Mouse (Mus musculus) midbrain, postnatal 0 days (tissue): ENCODE measurements around the gene Terf2. TPM values are rescaled to one million over a fixed set of nuclear protein-coding genes. Genes with fewer than 3 reads are reported as not detected.

Experiments used
- ATAC-seq: fragments of 200-750 bp; cut with Nextera tagmentation; 2 replicates; pipeline ENCODE4 v1.8.0; 2017; ENCODE audit warnings: moderate number of reproducible peaks, mild to moderate bottlenecking, moderate TSS enrichment, moderate library complexity; ENCODE audit not compliant: low FRiP score
- DNase-seq: peaks from one replicate; pipeline ENCODE4 v3.0.0-alpha.2; 2015; ENCODE audit warnings: low spot score
- H3K27ac ChIP-seq: fragments of 300-500 bp; sonication (generic); 2 replicates; pipeline ENCODE4 v1.5.1; 2014; ENCODE audit warnings: low read depth, mild to moderate bottlenecking, low read length, mixed read lengths
- H3K27me3 ChIP-seq: fragments of 300-500 bp; sonication (generic); 2 replicates; pipeline ENCODE4 v1.6.1; 2014; ENCODE audit warnings: low read length, control low read depth, mixed read lengths; ENCODE audit not compliant: insufficient read depth
- H3K36me3 ChIP-seq: fragments of 300-500 bp; sonication (generic); 2 replicates; pipeline ENCODE4 v1.6.1; 2014; ENCODE audit warnings: low read length, control low read depth, mixed read lengths; ENCODE audit not compliant: insufficient read depth
- H3K4me1 ChIP-seq: fragments of 300-500 bp; sonication (generic); 2 replicates; pipeline ENCODE4 v1.6.1; 2014; ENCODE audit warnings: mild to moderate bottlenecking, control low read depth, antibody characterized with exemption, low read length, mixed read lengths; ENCODE audit not compliant: insufficient read depth
- H3K4me2 ChIP-seq: fragments of 300-500 bp; sonication (generic); 2 replicates; pipeline ENCODE4 v1.6.1; 2014; ENCODE audit warnings: low read depth, mild to moderate bottlenecking, low read length, mixed read lengths; ENCODE audit not compliant: poor library complexity, severe bottlenecking
- H3K4me3 ChIP-seq: fragments of 300-500 bp; sonication (generic); 2 replicates; pipeline ENCODE4 v1.5.1; 2014; ENCODE audit warnings: low read depth, mild to moderate bottlenecking, low read length, moderate library complexity
- H3K9ac ChIP-seq: fragments of 300-500 bp; sonication (generic); replicated peaks from 2 replicates; pipeline ENCODE4 v1.6.1; 2014; ENCODE audit warnings: mild to moderate bottlenecking, low read length, moderate library complexity, mixed read lengths; ENCODE audit not compliant: poor library complexity, severe bottlenecking
- H3K9me3 ChIP-seq: fragments of 300-500 bp; sonication (generic); 2 replicates; pipeline ENCODE4 v1.6.1; 2016; ENCODE audit warnings: low read length, control low read depth
- CTCF ChIP-seq: IDR thresholded peaks from 2 replicates; pipeline ENCODE4 v1.5.1; 2016; ENCODE audit warnings: antibody characterized with exemption, mild to moderate bottlenecking
- WGBS: fragments of 180-500 bp; shearing (Covaris S2); extraction: QIAGEN DNeasy Blood & Tissue Kit; methylation state at CpG from one replicate; pipeline ENCODE4 v1.1.7; 2014; 5-methylcytosine and 5-hydroxymethylcytosine counted together
- polyA plus RNA-seq: library from polyadenylated mRNA; unstranded; fragments of >200 nt; fragmentation: Nextera tagmentation; extraction: Ambion mirVana; gene quantifications from 2 replicates; pipeline ENCODE4 v1.2.1, GENCODE M21; 2015
- total RNA-seq: library from RNA; depleted of rRNA; stranded (reverse); fragments of >200 nt; gene quantifications from 2 replicates; pipeline ENCODE4 v1.2.3, GENCODE M21; 2014

The Terf2 gene
- total and polyA plus RNA-seq, 2 experiments from 2014 or later, result 20.4 to 25.7 TPM

GRCm38 (mm10) chr8:107074128-107074527, 22.2 kb downstream of the Terf2 start:
- H3K36me3 ChIP-seq, result peaks cover 58% of the 10 kb centered on the region
- TF ChIP-seq CTCF, result no peak
- no peak overlapping the region for H3K4me3 ChIP-seq
- no peak for ATAC-seq
- DNase-seq, result no peak
- no peaks in the 10 kb centered on the region for H3K4me1 ChIP-seq
- no peak overlapping the region for H3K4me2 ChIP-seq
- no peak overlapping the region for H3K9ac ChIP-seq
- no peaks in the 10 kb centered on the region for H3K27me3 ChIP-seq
- WGBS, result 100% methylated on average over 1 of the region's 1 CpGs
- no peak overlapping the region for H3K27ac ChIP-seq
- no peaks in the 10 kb centered on the region for H3K9me3 ChIP-seq

GRCm38 (mm10) chr8:107073706-107074105, 22.6 kb downstream of the Terf2 start:
- TF ChIP-seq CTCF, result no peak
- peaks cover 58% of the 10 kb centered on the region for H3K36me3 ChIP-seq
- no peak overlapping the region for H3K4me3 ChIP-seq
- DNase-seq, result no peak
- H3K9me3 ChIP-seq, result no peaks in the 10 kb centered on the region
- H3K27me3 ChIP-seq, result no peaks in the 10 kb centered on the region
- 90% methylated on average over 4 of the region's 4 CpGs for WGBS
- ATAC-seq, result no peak
- no peak overlapping the region for H3K4me2 ChIP-seq
- H3K4me1 ChIP-seq, result no peaks in the 10 kb centered on the region
- H3K27ac ChIP-seq, result no peak overlapping the region
- no peak overlapping the region for H3K9ac ChIP-seq

- no peak within 1 kb of the TSS for H3K4me2 ChIP-seq
- H3K9me3 ChIP-seq, result no peaks in the 10 kb centered on the region
- no peak within 1 kb of the TSS for H3K4me3 ChIP-seq
- WGBS, result 67% methylated on average over 17 of the region's 17 CpGs
- ATAC-seq, result no peak
- no peak for TF ChIP-seq CTCF
- no peak within 1 kb of the TSS for H3K27ac ChIP-seq
- no peak within 1 kb of the TSS for H3K9ac ChIP-seq
- H3K4me1 ChIP-seq, result no peaks in the 10 kb centered on the region
- peaks cover 18% of the 10 kb centered on the region for H3K36me3 ChIP-seq
- no peak for DNase-seq
- no peaks in the 10 kb centered on the region for H3K27me3 ChIP-seq
Measured at GRCm38 (mm10) chr8:107065511-107066496, 30.5 kb downstream of the Terf2 start, which contains the start of gene Tmed6. Gene Tmed6, minus strand, starts transcription at chr8:107065644.

- Histone ChIP-seq H3K9ac (no peak overlapping the region), H3K4me3 (no peak overlapping the region), H3K4me2 (no peak overlapping the region), H3K4me1 (no peaks in the 10 kb centered on the region), H3K27me3 (no peaks in the 10 kb centered on the region), H3K36me3 (peaks cover 6% of the 10 kb centered on the region; the same call in 1 of the 2 replicates), H3K27ac (no peak overlapping the region), H3K9me3 (no peaks in the 10 kb centered on the region)
- no peak for DNase-seq
- no peak for ATAC-seq
- no peak for TF ChIP-seq CTCF
- WGBS, result 90% methylated on average over 1 of the region's 1 CpGs
Measured at GRCm38 (mm10) chr8:107062613-107063012, 33.7 kb downstream of the Terf2 start.

- H3K9ac ChIP-seq, result peak overlapping the region; percentile 75
- H3K4me1 ChIP-seq, result peaks cover 5% of the 10 kb centered on the region; the same call in 1 of the 2 replicates
- peak; percentile 63 for ATAC-seq
- peak overlapping the region; percentile 26 for H3K27ac ChIP-seq
- peaks cover 20% of the 10 kb centered on the region for H3K36me3 ChIP-seq
- TF ChIP-seq CTCF, result no peak; the same call in 1 of the 2 replicates
- H3K27me3 ChIP-seq, result no peaks in the 10 kb centered on the region
- WGBS, result under 1% methylated on average over 33 of the region's 33 CpGs
- DNase-seq, result no peak
- peak overlapping the region; percentile 92 for H3K4me3 ChIP-seq
- H3K9me3 ChIP-seq, result no peaks in the 10 kb centered on the region
- H3K4me2 ChIP-seq, result peak overlapping the region; percentile 84
Measured at GRCm38 (mm10) chr8:107056973-107057369, 39.4 kb downstream of the Terf2 start.
